In the genomic region with DNA sequence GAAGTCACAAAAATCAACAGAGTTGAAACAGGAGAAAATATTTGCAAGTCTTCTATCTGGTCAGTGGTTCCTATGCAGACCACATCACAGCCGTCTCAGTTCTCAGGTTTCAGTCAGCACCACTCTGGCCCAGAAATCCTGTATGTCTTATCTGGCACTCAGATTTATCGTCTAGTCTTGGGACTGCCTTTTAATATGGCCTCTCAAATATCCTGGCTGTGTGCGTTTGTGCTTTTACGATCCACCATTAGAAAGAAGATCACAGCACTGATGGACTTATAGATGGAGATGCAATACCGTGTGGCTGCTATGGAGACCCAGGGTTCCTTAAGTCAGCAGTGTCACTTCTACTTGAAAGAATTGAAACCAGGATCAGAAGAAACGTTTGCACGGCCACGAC, we compare ENCODE assay signal across 14 mouse cellular contexts.
"Had no signal": no experiment of that assay in that cellular context is flagged by ENCODE, and none has a peak within 500 bp of the region (broad histone marks: within the 10 kb centered on the region; RNA-seq: fewer than 3 reads in every experiment).

No protein-coding gene starts in this region.

- H3K36me3 ChIP-seq: midbrain, embryonic 10.5 days; midbrain, embryonic 12.5 days; neural tube, embryonic 12.5 days had no signal

- H3K4me2 ChIP-seq: lung, embryonic 14.5 days; midbrain, embryonic 12.5 days; neural tube, embryonic 12.5 days; stomach, embryonic 15.5 days had no signal

- DNase-seq: lung, embryonic 14.5 days; lung, postnatal 10 days; lung, postnatal 4 days; midbrain, embryonic 14.5 days; right cerebral cortex, postnatal 14 days; thymus, adult 2 months; thymus, postnatal 25 days; thymus, postnatal 4 days had no signal

- H3K27ac ChIP-seq: midbrain, embryonic 10.5 days; midbrain, embryonic 12.5 days; neural tube, embryonic 12.5 days; stomach, embryonic 15.5 days; stomach, postnatal 0 days had no signal

- H3K4me3 ChIP-seq: midbrain, embryonic 10.5 days; midbrain, embryonic 12.5 days; neural tube, embryonic 12.5 days; stomach, embryonic 15.5 days had no signal

- ATAC-seq: midbrain, embryonic 16.5 days had no signal

- H3K4me1 ChIP-seq: neural tube, embryonic 12.5 days; stomach, embryonic 15.5 days had no signal

- H3K9ac ChIP-seq: lung, embryonic 14.5 days; midbrain, embryonic 12.5 days; neural tube, embryonic 12.5 days; stomach, embryonic 15.5 days had no signal

- H3K9me3 ChIP-seq: midbrain, embryonic 10.5 days; midbrain, embryonic 12.5 days; neural tube, embryonic 12.5 days; stomach, embryonic 15.5 days had no signal

- H3K27me3 ChIP-seq: midbrain, embryonic 12.5 days; neural tube, embryonic 12.5 days; stomach, embryonic 15.5 days had no signal
